Mouse (Mus musculus): ENCODE measurements around the gene Acot5. TPM values are rescaled to one million over a fixed set of nuclear protein-coding genes. Genes with fewer than 3 reads are reported as not detected.

The Acot5 gene
- polyA plus RNA-seq (2015; fragmentation: Nextera tagmentation; extraction: Ambion mirVana): not detected in 2 replicates

DNA sequence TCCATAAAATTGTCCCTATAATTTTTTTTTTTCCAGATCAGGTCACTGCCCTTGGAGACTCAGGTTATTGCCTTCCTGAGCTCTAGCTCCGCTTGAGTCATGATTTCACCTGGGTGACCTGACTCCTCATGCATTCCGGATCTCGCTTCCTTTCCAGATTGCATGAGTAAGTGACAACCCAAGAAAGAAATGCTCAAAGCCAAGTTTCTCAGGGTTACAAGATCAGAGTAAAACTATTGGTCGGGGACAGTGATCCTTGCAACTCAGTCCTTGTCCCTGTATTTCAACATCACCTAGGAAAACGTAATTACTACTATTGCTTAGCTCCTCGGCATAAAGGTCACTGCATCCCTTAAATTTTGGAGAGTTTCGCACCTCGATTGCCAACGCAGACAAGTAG, at the start of gene Acot5:
Acot5 (plus strand) TSS at position 340 of the 400 bp plus-strand sequence.

DNA sequence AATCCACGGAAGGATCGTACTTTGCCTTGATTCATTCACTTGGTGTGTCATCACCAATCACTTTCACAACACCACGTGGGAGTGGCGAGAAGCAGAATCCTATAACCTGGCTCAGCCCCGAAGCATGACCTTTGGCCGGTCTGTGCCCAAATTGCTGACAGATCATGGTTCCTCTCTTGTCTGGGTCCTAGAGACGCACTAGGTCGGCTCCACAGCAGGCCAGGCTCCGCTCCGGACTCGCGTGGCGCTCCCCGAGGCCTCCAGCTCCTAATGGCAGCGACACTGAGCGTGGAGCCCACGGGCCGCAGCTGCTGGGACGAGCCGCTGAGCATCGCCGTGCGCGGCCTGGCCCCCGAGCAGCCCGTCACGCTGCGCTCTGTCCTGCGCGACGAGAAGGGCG, 30.9 kb upstream of the Acot5 start, which contains the start of gene Acot4:
Acot4 (plus strand) TSS at position 139 of the 400 bp plus-strand sequence.

GRCm38 (mm10) chr12:84038691-84039111, 30.4 kb upstream of the Acot5 start, which contains the start of gene Gm49366:
TSS of gene Gm49366 (plus strand) at chr12:84038935.

GRCm38 (mm10) chr12:84051937-84052474, 17.1 kb upstream of the Acot5 start, which contains the start of gene Acot3:
TSS of gene Acot3 (plus strand) at chr12:84052144.

DNA sequence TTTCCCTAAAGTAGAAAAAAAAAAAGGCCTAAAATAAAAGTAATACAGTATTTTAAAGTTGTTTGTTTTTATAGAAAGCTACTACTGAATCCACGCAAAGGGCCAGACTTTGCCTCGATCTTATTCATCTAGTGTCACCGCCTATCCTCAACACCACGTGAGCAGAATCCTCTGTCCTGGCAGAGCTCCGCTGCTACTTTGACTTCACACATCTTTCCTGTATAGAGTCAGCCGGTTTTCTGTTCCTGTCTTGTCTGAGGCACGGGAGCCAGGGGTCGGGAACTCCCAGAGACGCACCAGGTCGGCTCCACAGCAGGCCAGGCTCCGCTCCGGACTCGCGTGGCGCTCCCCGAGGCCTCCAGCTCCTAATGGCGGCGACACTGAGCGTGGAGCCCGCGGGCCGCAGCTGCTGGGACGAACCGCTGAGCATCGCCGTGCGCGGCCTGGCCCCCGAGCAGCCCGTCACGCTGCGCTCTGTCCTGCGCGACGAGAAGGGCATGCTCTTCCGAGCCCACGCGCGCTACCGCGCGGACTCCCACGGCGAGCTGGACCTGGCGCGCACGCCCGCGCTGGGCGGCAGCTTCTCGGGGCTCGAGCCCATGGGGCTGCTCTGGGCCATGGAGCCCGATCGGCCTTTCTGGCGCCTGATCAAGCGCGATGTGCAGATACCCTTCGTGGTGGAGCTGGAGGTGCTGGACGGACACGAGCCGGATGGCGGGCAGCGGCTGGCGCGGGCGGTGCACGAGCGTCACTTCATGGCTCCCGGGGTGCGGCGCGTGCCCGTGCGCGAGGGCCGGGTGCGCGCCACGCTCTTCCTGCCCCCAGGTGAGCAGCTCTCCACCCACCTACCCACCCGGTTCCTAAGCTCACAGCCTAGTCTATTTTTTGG, 31.7 kb downstream of the Acot5 start, which contains the start of gene Acot6:
Acot6 (plus strand) TSS at position 51 of the 889 bp plus-strand sequence.

DNA sequence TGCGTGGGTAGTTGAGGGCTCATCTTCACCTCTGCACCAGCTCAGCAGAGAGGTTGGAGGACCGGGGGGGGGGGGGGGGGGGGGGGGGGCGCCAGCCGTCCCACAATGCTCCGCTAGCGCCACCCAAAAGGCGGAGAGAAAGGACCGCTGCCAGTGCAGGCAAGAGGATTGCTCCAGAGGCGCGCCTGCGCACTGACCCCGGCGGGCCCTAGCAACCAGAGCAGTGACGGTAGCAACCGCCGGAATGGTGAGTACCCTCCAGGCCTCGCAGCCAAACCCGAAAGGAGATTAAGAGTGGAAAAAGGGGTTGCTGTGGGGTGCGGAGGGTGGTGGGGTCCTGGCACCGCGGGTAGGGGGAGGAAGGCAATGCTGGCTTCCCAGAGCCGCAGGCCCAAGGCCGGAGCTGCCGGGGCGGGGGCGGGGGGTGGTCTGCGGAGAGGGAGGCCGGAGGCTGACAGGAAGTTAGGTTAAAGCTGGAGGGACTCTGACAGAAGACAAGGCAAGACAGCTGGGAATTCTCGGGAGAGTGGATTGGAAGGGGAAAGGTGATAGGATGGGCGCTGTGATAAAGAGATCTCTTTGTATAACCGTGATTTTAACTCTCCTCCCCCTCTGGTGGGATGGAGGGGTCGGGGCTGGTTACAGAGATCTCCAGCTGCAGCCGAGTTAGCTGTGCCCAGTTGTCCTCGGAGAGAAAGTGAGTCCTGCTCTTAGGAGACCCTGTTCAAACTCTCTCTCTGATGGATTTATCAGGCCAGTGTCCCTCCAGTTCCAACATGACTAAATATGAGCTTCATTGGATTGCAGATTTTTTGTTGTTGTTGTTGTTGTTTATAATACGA, 45.2 kb downstream of the Acot5 start, which contains the start of gene Dnal1:
Dnal1 (plus strand) TSS at position 214 of the 842 bp plus-strand sequence.

Other genes starting within 250 kb of the Acot5 start
- 13.7 and 16.1 TPM in 2 replicates for gene Numb, start 147.4 kb upstream of the Acot5 start, polyA plus RNA-seq (2015; fragmentation: Nextera tagmentation; extraction: Ambion mirVana)
- 11.4 and 13.0 TPM in 2 replicates for gene Riox1, start 118.7 kb upstream of the Acot5 start, polyA plus RNA-seq (2015; fragmentation: Nextera tagmentation; extraction: Ambion mirVana)
- not detected in 2 replicates for gene Heatr4, start 84.5 kb upstream of the Acot5 start, polyA plus RNA-seq (2015; fragmentation: Nextera tagmentation; extraction: Ambion mirVana)
- 19.0 and 19.9 TPM in 2 replicates for gene Acot2, start 81.5 kb upstream of the Acot5 start, polyA plus RNA-seq (2015; fragmentation: Nextera tagmentation; extraction: Ambion mirVana)
- 5.7 and 6.8 TPM in 2 replicates for gene Acot1, start 59.8 kb upstream of the Acot5 start, polyA plus RNA-seq (2015; fragmentation: Nextera tagmentation; extraction: Ambion mirVana)
- 0.13 TPM in 2 replicates for gene Acot4, start 30.9 kb upstream of the Acot5 start, polyA plus RNA-seq (2015; fragmentation: Nextera tagmentation; extraction: Ambion mirVana)
- gene Gm49366, start 30.4 kb upstream of the Acot5 start, polyA plus RNA-seq (2015; fragmentation: Nextera tagmentation; extraction: Ambion mirVana): not detected in 2 replicates
- 0.04 TPM in 1 of 2 replicates, not detected in the other for gene Acot3, start 17.2 kb upstream of the Acot5 start, polyA plus RNA-seq (2015; fragmentation: Nextera tagmentation; extraction: Ambion mirVana)
- 0.90 and 1.3 TPM in 2 replicates for gene Acot6, start 31.3 kb downstream of the Acot5 start, polyA plus RNA-seq (2015; fragmentation: Nextera tagmentation; extraction: Ambion mirVana)
- gene Dnal1, start 45.0 kb downstream of the Acot5 start, polyA plus RNA-seq (2015; fragmentation: Nextera tagmentation; extraction: Ambion mirVana): 0.63 and 1.0 TPM in 2 replicates
- 0.41 and 0.43 TPM in 2 replicates for gene Pnma1, start 79.2 kb downstream of the Acot5 start, polyA plus RNA-seq (2015; fragmentation: Nextera tagmentation; extraction: Ambion mirVana)
- gene Elmsan1, start 149.6 kb downstream of the Acot5 start, polyA plus RNA-seq (2015; fragmentation: Nextera tagmentation; extraction: Ambion mirVana): 6.1 and 6.8 TPM in 2 replicates
- gene Ptgr2, start 215.9 kb downstream of the Acot5 start, polyA plus RNA-seq (2015; fragmentation: Nextera tagmentation; extraction: Ambion mirVana): 24.6 and 25.1 TPM in 2 replicates
- gene Zfp410, start 247.5 kb downstream of the Acot5 start, polyA plus RNA-seq (2015; fragmentation: Nextera tagmentation; extraction: Ambion mirVana): 45.0 and 48.5 TPM in 2 replicates

All from spleen, postnatal 0 days (tissue).